Mouse (Mus musculus): ENCODE data around the gene Gm20821. TPM values are rescaled to one million over a fixed set of nuclear protein-coding genes. Genes with fewer than 3 reads are reported as not detected.
"Not testable (repeated sequence)": the region's sequence is repeated elsewhere in the genome, so short reads cannot be mapped to it uniquely, and the experiment has no call there.

Gene Gm20821
- polyA plus RNA-seq (2012; rRNA removed), result not detected in 2 replicates

GRCm38 (mm10) chrY:9781504-9781903 lies at the start of gene Gm20821:
TSS of gene Gm20821 (plus strand) at chrY:9781804.
- not testable (repeated sequence) for H3K4me1 ChIP-seq (ENCODE audit: control insufficient read depth, insufficient read depth, insufficient read length); H3K27me3 ChIP-seq (ENCODE audit: control insufficient read depth, insufficient read depth, low read length); H3K27ac ChIP-seq (ENCODE audit: insufficient read depth, low read length); DNase-seq (ENCODE audit: low read depth in 1 of 2, low spot score in 2 of 2); H3K36me3 ChIP-seq (ENCODE audit: control insufficient read depth, insufficient read depth, low read length); H3K4me3 ChIP-seq (ENCODE audit: extremely low read depth, insufficient read depth, insufficient read length)
- WGBS, result 38% methylated on average over 2 of the region's 2 CpGs
